16 mouse cellular contexts compared by ENCODE assay signal in genomic region chr2:166458953-166459352, GRCm38 (mm10).
A peak's percentile ranks its signal among the peaks of the same experiment; 100 is the strongest.
DNase-seq lines count a peak whose midpoint lies in the region; ATAC-seq and TF ChIP-seq lines count a peak whose summit lies in the region.
"Had no signal": no experiment of that assay in that cellular context is flagged by ENCODE, and none has a peak within 500 bp of the region (broad histone marks: within the 10 kb centered on the region; RNA-seq: fewer than 3 reads in every experiment).

No protein-coding gene starts in this region.

- no peaks in the 10 kb centered on the region for H3K9me3 ChIP-seq in heart, embryonic 13.5 days
- H3K9me3 ChIP-seq in embryonic facial prominence, embryonic 14.5 days (ENCODE audit: control insufficient read depth, low read length) = no peaks in the 10 kb centered on the region
- H3K9me3 ChIP-seq: limb, embryonic 15.5 days had no signal

- peak overlapping the region; percentile 50; the same call in 1 of the 2 replicates for H3K9ac ChIP-seq in heart, embryonic 13.5 days
- H3K9ac ChIP-seq in embryonic facial prominence, embryonic 14.5 days (ENCODE audit: low read depth, low read length) = no peak overlapping the region
- H3K9ac ChIP-seq: limb, embryonic 15.5 days had no signal

- peaks cover 31% of the 10 kb centered on the region for H3K4me1 ChIP-seq in heart, embryonic 13.5 days
- peaks cover 60% of the 10 kb centered on the region for H3K4me1 ChIP-seq in embryonic facial prominence, embryonic 14.5 days (ENCODE audit: control insufficient read depth, insufficient read depth, low read length)
- no peaks in the 10 kb centered on the region for H3K4me1 ChIP-seq in thymus, adult 2 months (replicated peaks; ENCODE audit: control insufficient read depth, insufficient read depth, low read length)

- H3K27me3 ChIP-seq in heart, embryonic 13.5 days (replicated peaks) = no peaks in the 10 kb centered on the region
- H3K27me3 ChIP-seq in embryonic facial prominence, embryonic 14.5 days (replicated peaks; ENCODE audit: control insufficient read depth, insufficient read depth, low read length) = no peaks in the 10 kb centered on the region
- no peaks in the 10 kb centered on the region for H3K27me3 ChIP-seq in thymus, adult 2 months (ENCODE audit: control insufficient read depth, insufficient read depth, low read length)
- H3K27me3 ChIP-seq: limb, embryonic 15.5 days had no signal

- TF ChIP-seq POLR2A in thymus, adult 2 months (IDR thresholded peaks at IDR 0.05; ENCODE audit: control insufficient read depth, extremely low read depth, insufficient read depth, low read length, poor library complexity) = no peak

- DNase-seq in heart, postnatal 25 days (ENCODE audit: low spot score) = no peak
- peak; percentile 42 for DNase-seq in lung, postnatal 36 days
- DNase-seq in lung, postnatal 14 days = no peak
- DNase-seq in embryonic facial prominence, embryonic 14.5 days (ENCODE audit: low spot score) = no peak
- DNase-seq in thymus, adult 2 months = no peak
- no peak for DNase-seq in spleen, postnatal 14 days (ENCODE audit: low spot score in 2 of 2)
- DNase-seq: cerebellum, adult 11-12 months; heart, adult 2 months; kidney, adult 8-10 months; spleen, adult 18-20 months; thymus, adult 18-20 months had no signal

- 83% methylated on average over 9 of the region's 9 CpGs for WGBS in heart, embryonic 13.5 days
- WGBS in embryonic facial prominence, embryonic 14.5 days = 79% methylated on average over 9 of the region's 9 CpGs
- WGBS in thymus, adult 2 months = 51% methylated on average over 9 of the region's 9 CpGs

- no peak for ATAC-seq in heart, embryonic 13.5 days (ENCODE audit: extremely low read depth, insufficient number of reproducible peaks, low FRiP score, low TSS enrichment)
- ATAC-seq in embryonic facial prominence, embryonic 14.5 days (ENCODE audit: low read depth) = no peak
- ATAC-seq in monocyte, adult 5-6 weeks (replicated peaks; ENCODE audit: insufficient number of reproducible peaks, low FRiP score, low TSS enrichment, poor library complexity, severe bottlenecking) = peak; percentile 73

- no peak overlapping the region for H3K4me3 ChIP-seq in heart, embryonic 13.5 days
- H3K4me3 ChIP-seq in embryonic facial prominence, embryonic 14.5 days (ENCODE audit: low read depth, low read length) = no peak overlapping the region
- no peak overlapping the region for H3K4me3 ChIP-seq in thymus, adult 2 months (ENCODE audit: control insufficient read depth, insufficient read depth, low read length)
- H3K4me3 ChIP-seq: heart, adult 2 months; limb, embryonic 15.5 days; myocyte had no signal

- H3K4me2 ChIP-seq in heart, embryonic 13.5 days = no peak overlapping the region
- no peak overlapping the region for H3K4me2 ChIP-seq in embryonic facial prominence, embryonic 14.5 days (ENCODE audit: low read depth, low read length)
- H3K4me2 ChIP-seq: limb, embryonic 15.5 days had no signal

- no peaks in the 10 kb centered on the region for H3K36me3 ChIP-seq in heart, embryonic 13.5 days
- H3K36me3 ChIP-seq in embryonic facial prominence, embryonic 14.5 days (ENCODE audit: control insufficient read depth, insufficient read depth, low read length) = no peaks in the 10 kb centered on the region
- H3K36me3 ChIP-seq in thymus, adult 2 months (ENCODE audit: control insufficient read depth, insufficient read depth, low read length) = no peaks in the 10 kb centered on the region
- H3K36me3 ChIP-seq: G1E; limb, embryonic 15.5 days had no signal

- H3K27ac ChIP-seq in heart, embryonic 13.5 days (replicated peaks) = peak overlapping the region; percentile 84
- H3K27ac ChIP-seq in embryonic facial prominence, embryonic 14.5 days (replicated peaks; ENCODE audit: low read depth, low read length) = peak overlapping the region; percentile 55; the same call in 1 of the 2 replicates
- no peak overlapping the region for H3K27ac ChIP-seq in thymus, adult 2 months (ENCODE audit: control insufficient read depth, insufficient read depth, low read length)
- H3K27ac ChIP-seq: heart, adult 2 months; limb, embryonic 15.5 days had no signal

- no peak for TF ChIP-seq CTCF in thymus, adult 2 months (IDR thresholded peaks at IDR 0.05; ENCODE audit: borderline replicate concordance, control insufficient read depth, extremely low read depth, insufficient read depth, low read length, poor library complexity)

- intact Hi-C loops in heart, postnatal 25 days (cut with DNase I) = no loop called here
